Mouse (Mus musculus) heart, embryonic 16.5 days (tissue): ENCODE measurements around the gene Ccdc91. TPM values are rescaled to one million over a fixed set of nuclear protein-coding genes. Genes with fewer than 3 reads are reported as not detected.

Experiments
- ATAC-seq: fragments of 200-750 bp; cut with Nextera tagmentation; replicated peaks from 2 replicates; pipeline ENCODE4 v1.8.0; 2017; ENCODE audit warnings: moderate number of reproducible peaks; ENCODE audit not compliant: insufficient read depth, low FRiP score; ENCODE audit errors: extremely low read depth
- H3K27ac ChIP-seq: fragments of 300-500 bp; sonication (generic); 2 replicates; pipeline ENCODE4 v1.5.1; 2014; ENCODE audit warnings: mild to moderate bottlenecking, low read length, control low read depth, moderate library complexity
- H3K27me3 ChIP-seq: fragments of 300-500 bp; sonication (generic); 2 replicates; pipeline ENCODE4 v1.6.1; 2014; ENCODE audit warnings: low read length, mixed read lengths; ENCODE audit not compliant: control insufficient read depth, insufficient read depth
- H3K36me3 ChIP-seq: fragments of 300-500 bp; sonication (generic); 2 replicates; pipeline ENCODE4 v1.6.1; 2014; ENCODE audit not compliant: control insufficient read depth, insufficient read depth
- H3K4me1 ChIP-seq: fragments of 300-500 bp; sonication (generic); 2 replicates; pipeline ENCODE4 v1.6.1; 2014; ENCODE audit warnings: low read length, mixed read lengths; ENCODE audit not compliant: control insufficient read depth, insufficient read depth
- H3K4me2 ChIP-seq: fragments of 300-500 bp; sonication (generic); 2 replicates; pipeline ENCODE4 v1.6.1; 2014; ENCODE audit warnings: low read depth, mild to moderate bottlenecking, control low read depth, low read length
- H3K4me3 ChIP-seq: fragments of 300-500 bp; sonication (generic); 2 replicates; pipeline ENCODE4 v1.5.1; 2014; ENCODE audit warnings: mild to moderate bottlenecking, control low read depth, low read length
- H3K9ac ChIP-seq: fragments of 300-500 bp; sonication (generic); 2 replicates; pipeline ENCODE4 v1.6.1; 2014; ENCODE audit warnings: low read length, control low read depth
- H3K9me3 ChIP-seq: fragments of 300-500 bp; sonication (generic); replicated peaks from 2 replicates; pipeline ENCODE4 v1.6.1; 2016; ENCODE audit warnings: low read length; ENCODE audit not compliant: control insufficient read depth
- WGBS: fragments of 180-500 bp; shearing (Covaris S2); extraction: QIAGEN DNeasy Blood & Tissue Kit; methylation state at CpG from one replicate; pipeline ENCODE4 v1.1.7; 2014; 5-methylcytosine and 5-hydroxymethylcytosine counted together
- polyA plus RNA-seq: library from polyadenylated mRNA; unstranded; fragments of >200 nt; fragmentation: Nextera tagmentation; extraction: Ambion mirVana; gene quantifications from 2 replicates; pipeline ENCODE4 v1.2.1, GENCODE M21; 2015

The Ccdc91 gene
- polyA plus RNA-seq, 1 experiment from 2014 or later: 26.8 TPM

DNA sequence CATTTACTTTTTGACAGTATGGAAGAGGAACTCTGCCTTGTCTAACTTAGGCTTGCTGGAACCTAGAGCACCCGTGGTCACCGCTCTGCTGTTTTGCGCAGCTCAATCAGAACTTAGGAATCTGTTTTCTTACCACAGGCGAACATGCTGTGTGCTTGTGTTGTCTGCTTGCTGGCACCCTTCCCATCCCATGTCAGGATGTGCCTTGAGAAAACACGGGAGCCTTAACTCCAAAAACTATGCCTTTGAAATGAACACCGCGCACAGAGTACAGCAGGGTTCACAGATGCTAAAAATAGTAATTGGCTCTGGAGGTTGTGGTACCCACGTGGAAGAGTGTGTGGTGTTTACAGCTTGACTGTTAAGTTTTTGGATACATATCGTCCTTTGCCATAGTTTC, 30.4 kb downstream of the Ccdc91 start:
- peak; percentile 78 for ATAC-seq
- no peaks in the 10 kb centered on the region for H3K36me3 ChIP-seq
- peak overlapping the region; percentile 59 for H3K4me2 ChIP-seq
- H3K4me3 ChIP-seq: peak overlapping the region; percentile 29
- peaks cover 10% of the 10 kb centered on the region for H3K4me1 ChIP-seq
- H3K27me3 ChIP-seq: no peaks in the 10 kb centered on the region
- H3K27ac ChIP-seq: peak overlapping the region; percentile 70
- H3K9me3 ChIP-seq: no peaks in the 10 kb centered on the region
- H3K9ac ChIP-seq: peak overlapping the region; percentile 37; the same call in 1 of the 2 replicates
- 13% methylated on average over 9 of the region's 9 CpGs for WGBS

DNA sequence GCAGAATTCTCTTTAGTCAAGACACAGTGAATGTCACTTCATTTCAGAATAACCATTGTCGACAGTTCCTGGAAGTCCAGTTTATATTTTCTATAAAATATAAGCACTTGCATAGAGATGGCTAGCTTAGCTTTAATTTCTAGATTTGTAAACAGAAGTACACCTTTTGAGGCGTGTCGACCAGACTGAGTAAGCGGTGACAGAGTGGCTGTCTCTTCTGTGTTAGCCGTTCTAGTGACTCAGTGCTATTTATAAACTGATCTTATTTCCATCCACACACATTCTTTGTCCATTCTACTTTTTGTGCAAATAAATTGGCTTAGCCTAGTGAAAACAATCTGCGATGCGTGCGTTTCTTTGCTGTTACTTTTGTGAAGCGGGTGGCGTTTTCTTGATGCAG, 30.9 kb downstream of the Ccdc91 start:
- Histone ChIP-seq H3K27ac (peak overlapping the region; percentile 70), H3K27me3 (no peaks in the 10 kb centered on the region), H3K4me1 (peaks cover 6% of the 10 kb centered on the region), H3K9ac (peak overlapping the region; percentile 37; the same call in 1 of the 2 replicates), H3K36me3 (no peaks in the 10 kb centered on the region), H3K4me3 (peak overlapping the region; percentile 29), H3K4me2 (peak overlapping the region; percentile 59), H3K9me3 (no peaks in the 10 kb centered on the region)
- 51% methylated on average over 10 of the region's 10 CpGs for WGBS
- no peak; the same call in 1 of the 2 replicates for ATAC-seq

DNA sequence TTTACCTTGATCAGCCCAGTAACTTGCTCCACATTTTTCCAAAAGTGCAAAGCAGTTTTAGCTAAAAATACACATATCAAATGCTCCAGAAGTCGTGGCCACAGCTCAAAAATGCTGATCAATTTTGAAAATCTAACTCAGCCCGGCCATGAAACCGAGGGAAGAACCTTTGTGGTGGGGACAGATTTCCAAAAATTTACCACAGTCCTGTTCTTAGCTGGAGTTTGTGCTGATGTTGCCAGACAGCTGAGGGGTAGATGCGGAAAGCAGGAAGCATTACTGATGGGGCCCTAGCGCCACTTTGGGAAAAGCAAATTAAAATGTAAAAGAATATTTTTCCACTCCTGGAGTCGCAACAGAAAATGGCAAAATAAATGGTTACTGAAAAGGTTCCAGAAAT, 31.6 kb downstream of the Ccdc91 start:
- Histone ChIP-seq H3K36me3 (no peaks in the 10 kb centered on the region), H3K27me3 (no peaks in the 10 kb centered on the region), H3K4me2 (peak overlapping the region; percentile 59; the same call in 1 of the 2 replicates), H3K4me1 (peaks cover 5% of the 10 kb centered on the region; the same call in 1 of the 2 replicates), H3K9ac (no peak overlapping the region), H3K4me3 (no peak overlapping the region), H3K9me3 (no peaks in the 10 kb centered on the region), H3K27ac (peak overlapping the region; percentile 70)
- WGBS: 81% methylated on average over 6 of the region's 6 CpGs
- ATAC-seq: no peak

DNA sequence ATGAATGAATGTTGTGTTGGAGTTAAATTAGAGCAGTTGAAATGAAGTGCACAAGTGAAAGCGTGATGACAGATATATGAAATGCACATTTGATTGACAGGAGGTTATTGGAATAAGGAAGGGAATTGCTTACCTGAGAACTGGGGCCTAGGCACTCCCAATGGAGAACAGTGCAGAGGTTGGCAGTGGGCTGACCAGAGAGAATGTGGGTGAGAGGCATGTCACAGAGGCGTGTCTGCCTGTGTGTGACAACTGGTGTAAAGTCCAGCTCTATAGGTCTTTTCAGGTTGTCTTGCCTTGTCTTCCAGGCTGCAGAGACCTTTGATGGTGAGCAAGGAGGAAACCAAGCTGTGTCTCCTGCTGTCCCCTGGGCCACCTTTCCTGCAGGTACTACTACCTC, 34.9 kb downstream of the Ccdc91 start:
- H3K9me3 ChIP-seq: no peaks in the 10 kb centered on the region
- no peaks in the 10 kb centered on the region for H3K27me3 ChIP-seq
- no peak overlapping the region for H3K4me3 ChIP-seq
- peaks cover 5% of the 10 kb centered on the region; the same call in 1 of the 2 replicates for H3K4me1 ChIP-seq
- 0 out of 2 replicates have a peak, but pooled peaks cover 3% of the 10 kb centered on the region for H3K36me3 ChIP-seq
- no peak for ATAC-seq
- H3K27ac ChIP-seq: no peak overlapping the region
- H3K9ac ChIP-seq: no peak overlapping the region
- no peak overlapping the region for H3K4me2 ChIP-seq
- 95% methylated on average over 2 of the region's 2 CpGs for WGBS

DNA sequence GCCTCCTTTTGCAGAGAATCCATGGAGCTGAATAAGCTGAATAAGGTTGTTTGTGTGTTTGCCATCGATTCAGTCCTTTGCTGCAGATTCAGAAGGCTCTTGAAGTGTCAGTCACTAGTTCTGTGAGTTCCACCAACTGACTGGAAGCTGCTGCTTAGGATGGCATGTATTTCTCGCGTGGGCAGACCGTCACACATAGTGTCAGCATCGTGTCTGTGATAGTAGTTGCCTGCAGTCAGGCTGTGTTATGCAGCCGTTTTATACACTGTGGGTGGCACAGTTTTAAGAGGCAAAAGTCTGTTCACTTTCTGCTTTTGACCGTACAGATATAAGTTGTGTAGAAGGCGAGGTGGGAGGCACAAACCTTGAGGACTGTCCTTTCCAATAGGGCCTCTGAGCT, 42.3 kb downstream of the Ccdc91 start:
- Histone ChIP-seq H3K9me3 (no peaks in the 10 kb centered on the region), H3K36me3 (0 out of 2 replicates have a peak, but pooled peaks cover 3% of the 10 kb centered on the region), H3K4me1 (no peaks in the 10 kb centered on the region), H3K27me3 (no peaks in the 10 kb centered on the region), H3K9ac (no peak overlapping the region), H3K27ac (no peak overlapping the region), H3K4me3 (no peak overlapping the region), H3K4me2 (no peak overlapping the region)
- ATAC-seq: no peak
- WGBS: 77% methylated on average over 8 of the region's 8 CpGs

DNA sequence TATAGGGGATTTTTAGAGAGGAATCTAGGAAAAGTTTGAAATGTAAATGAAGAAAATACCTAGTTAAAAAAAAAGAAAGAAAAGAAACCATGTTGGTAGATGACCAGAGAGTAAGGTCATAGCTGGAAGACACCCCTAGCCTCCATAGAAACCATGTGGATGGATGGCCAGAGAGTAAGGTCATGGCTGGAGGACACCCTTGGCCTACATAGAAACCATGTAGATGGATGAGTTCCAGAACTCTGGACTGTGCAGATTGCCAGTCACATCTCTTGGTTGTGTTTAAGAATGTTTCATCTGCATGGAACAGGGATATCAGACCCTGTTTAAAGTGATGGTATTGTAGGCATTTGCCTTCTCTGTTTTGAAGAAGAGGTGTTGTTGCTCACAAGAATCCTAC, 49.6 kb downstream of the Ccdc91 start:
- H3K27ac ChIP-seq: no peak overlapping the region
- ATAC-seq: no peak
- no peaks in the 10 kb centered on the region for H3K9me3 ChIP-seq
- no peaks in the 10 kb centered on the region for H3K36me3 ChIP-seq
- no peaks in the 10 kb centered on the region for H3K4me1 ChIP-seq
- H3K9ac ChIP-seq: no peak overlapping the region
- no peaks in the 10 kb centered on the region for H3K27me3 ChIP-seq
- no peak overlapping the region for H3K4me2 ChIP-seq
- H3K4me3 ChIP-seq: no peak overlapping the region

DNA sequence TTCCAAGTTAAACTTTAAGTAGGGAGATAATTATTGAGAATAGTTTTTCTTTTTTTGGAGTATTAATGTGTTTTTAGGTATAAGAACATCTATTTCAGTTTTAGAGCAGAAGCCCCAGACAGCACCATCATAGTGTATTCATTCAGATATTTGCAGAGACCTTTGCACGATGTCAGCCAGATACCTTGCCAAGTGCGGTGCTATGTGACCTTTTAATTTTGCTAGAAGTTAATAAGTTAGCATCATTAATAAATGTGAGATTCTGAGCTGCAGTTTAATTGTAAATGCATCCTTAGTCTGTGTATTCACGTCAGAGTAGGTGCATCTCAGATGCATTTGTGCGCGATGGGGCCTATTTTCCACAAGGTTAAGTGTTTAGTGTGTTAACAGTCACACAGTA, 59.3 kb downstream of the Ccdc91 start:
- Histone ChIP-seq H3K4me2 (no peak overlapping the region), H3K4me1 (no peaks in the 10 kb centered on the region), H3K27me3 (no peaks in the 10 kb centered on the region), H3K36me3 (peaks cover 3% of the 10 kb centered on the region; the same call in 1 of the 2 replicates), H3K9ac (no peak overlapping the region), H3K27ac (no peak overlapping the region), H3K9me3 (no peaks in the 10 kb centered on the region), H3K4me3 (no peak overlapping the region)
- 92% methylated on average over 5 of the region's 5 CpGs for WGBS
- ATAC-seq: no peak

DNA sequence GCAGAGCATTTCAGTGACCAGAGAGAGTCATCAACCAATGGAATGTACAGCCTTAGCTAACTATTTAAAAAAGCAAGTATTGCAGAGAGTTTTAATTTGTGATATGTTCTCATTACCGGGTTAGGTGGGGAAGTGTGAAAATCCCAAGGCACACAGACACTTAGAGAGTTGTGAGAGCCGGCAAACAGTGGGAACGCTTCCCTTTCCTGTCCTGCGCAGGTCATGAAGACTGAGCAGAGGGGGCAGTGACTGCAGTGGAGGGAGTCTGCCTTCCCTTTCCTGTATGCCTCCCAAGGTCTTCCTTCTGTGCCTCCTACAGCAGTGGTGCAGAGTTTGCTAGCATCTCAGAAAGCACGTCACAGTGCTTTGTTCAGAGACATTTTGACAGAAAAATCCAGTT, 62.6 kb downstream of the Ccdc91 start:
- ATAC-seq: no peak

DNA sequence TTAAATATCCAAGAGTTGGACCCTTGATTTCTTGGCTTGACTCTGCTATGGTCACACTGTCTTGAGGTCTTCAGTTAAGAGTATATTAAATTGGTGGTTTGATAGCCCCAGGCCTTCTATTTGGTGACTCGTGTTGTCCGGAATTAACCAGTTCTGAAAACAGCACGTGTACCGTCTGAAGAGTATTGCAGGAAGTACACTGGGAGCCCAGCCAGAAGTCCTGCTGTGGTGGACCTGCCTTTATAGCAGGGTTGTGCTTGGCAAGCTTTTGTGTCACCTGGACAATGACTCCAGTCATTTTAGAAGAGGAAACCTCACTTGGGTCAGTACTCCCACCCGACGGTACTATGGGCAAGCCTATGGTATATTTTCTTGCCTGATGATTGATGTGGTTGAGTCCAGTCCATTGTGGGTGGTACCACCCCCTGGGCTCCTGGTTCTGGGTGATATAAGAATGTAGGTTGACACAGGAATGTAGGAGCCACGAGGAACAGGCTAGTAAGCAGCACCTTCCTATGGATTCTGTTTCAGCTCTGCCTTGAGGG, 63.5 kb downstream of the Ccdc91 start:
- Histone ChIP-seq H3K36me3 (peaks cover 3% of the 10 kb centered on the region; the same call in 1 of the 2 replicates), H3K27me3 (no peaks in the 10 kb centered on the region), H3K9ac (no peak overlapping the region), H3K9me3 (no peaks in the 10 kb centered on the region), H3K4me3 (no peak overlapping the region), H3K27ac (no peak overlapping the region), H3K4me1 (no peaks in the 10 kb centered on the region), H3K4me2 (no peak overlapping the region)
- no peak for ATAC-seq
- 64% methylated on average over 7 of the region's 7 CpGs for WGBS

More for the DNA sequence above, 62.6 kb downstream of the Ccdc91 start:
- no peak overlapping the region for H3K4me2 ChIP-seq
- H3K9me3 ChIP-seq: no peaks in the 10 kb centered on the region
- no peaks in the 10 kb centered on the region for H3K27me3 ChIP-seq
- 87% methylated on average over 5 of the region's 5 CpGs for WGBS
- H3K27ac ChIP-seq: no peak overlapping the region
- H3K9ac ChIP-seq: no peak overlapping the region
- no peaks in the 10 kb centered on the region for H3K4me1 ChIP-seq
- H3K4me3 ChIP-seq: no peak overlapping the region
- peaks cover 3% of the 10 kb centered on the region; the same call in 1 of the 2 replicates for H3K36me3 ChIP-seq
